Mouse (Mus musculus): ENCODE measurements around the gene Tcf7l2.

DNA sequence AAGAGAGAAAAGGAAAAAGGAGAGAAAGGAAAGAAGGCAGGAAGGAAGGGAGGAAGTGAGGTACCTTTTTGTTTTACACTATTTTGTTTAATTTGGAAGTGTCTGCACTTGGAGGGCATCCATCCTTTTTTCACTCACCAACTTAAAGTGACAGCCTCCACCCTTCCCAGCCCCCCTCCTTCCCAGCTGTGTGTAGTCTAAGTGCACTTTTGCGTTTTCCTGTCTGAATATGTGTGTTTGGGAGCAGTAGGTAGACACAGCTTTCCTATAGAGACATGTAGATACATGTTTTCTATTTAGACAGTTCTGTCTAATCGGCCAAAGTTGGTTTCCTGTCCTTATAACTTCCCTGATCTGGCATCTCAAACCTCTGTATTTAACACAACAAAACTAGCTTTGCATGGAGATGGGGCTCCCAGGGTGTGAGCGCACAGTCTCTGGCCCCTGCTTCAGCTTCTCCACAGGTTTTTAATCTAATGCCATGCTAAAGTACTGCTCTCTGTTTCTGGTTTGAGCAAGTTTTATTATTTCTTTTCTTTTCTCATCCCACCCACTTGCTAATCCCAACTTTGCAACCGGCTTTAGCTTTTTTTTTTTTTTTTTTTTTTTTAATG lies 154.3 kb downstream of the Tcf7l2 start:
- TF ChIP-seq USF1 (IDR thresholded peaks at IDR 0.05; ENCODE audit: low read depth) (no peak), CTCF (IDR thresholded peaks at IDR 0.05; ENCODE audit: control insufficient read depth, insufficient read depth, insufficient read length) (no peak), MYOD1 (IDR thresholded peaks at IDR 0.05; ENCODE audit: control insufficient read depth, insufficient read length, low read depth) (no peak)
